Mouse (Mus musculus): ENCODE results near the gene Kif6.
A peak's percentile ranks its signal among the peaks of the same experiment; 100 is the strongest.

Gene Kif6

DNA sequence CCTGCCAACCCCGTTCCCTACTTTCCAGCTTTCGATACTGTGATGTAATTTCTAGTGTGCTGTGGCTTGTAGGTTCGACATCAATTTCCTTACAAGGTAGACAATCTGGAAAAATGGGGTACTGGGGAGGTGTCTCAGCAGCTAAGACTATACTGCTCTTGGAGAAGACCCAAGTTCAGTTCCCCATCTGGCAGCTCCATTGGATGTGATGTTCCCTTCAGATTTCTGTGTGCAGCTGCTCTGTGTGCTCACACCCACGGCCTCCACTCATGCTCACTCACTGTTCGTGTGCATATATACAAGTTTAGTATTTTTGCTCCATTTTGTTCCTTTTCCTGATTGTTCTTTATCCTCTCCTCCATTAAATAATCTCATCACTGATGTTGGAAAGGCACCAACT, 51.8 kb downstream of the Kif6 start:
- no peak for DNase-seq (ENCODE audit: low read depth, low spot score)

DNA sequence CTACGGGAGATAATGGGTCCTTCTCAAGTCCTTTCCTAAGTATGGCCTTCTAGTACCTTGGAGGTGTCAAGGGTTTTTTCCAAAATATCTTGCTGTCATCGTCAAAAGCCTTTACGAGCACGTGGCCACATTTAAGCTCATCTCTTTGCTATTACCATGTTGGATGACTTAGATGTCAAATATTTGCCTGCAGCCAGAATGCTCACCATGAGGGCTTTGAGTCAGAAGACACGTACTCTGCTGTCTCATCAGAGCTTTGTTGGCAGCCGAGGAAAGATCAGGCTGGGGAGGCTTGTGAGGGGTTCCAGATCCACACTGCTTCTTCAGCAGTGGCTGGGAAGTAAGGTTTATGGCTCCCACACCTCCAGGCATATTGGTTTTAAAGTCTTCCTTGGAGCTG, 53.4 kb downstream of the Kif6 start:
- DNase-seq (ENCODE audit: low read depth, low spot score) = no peak

DNA sequence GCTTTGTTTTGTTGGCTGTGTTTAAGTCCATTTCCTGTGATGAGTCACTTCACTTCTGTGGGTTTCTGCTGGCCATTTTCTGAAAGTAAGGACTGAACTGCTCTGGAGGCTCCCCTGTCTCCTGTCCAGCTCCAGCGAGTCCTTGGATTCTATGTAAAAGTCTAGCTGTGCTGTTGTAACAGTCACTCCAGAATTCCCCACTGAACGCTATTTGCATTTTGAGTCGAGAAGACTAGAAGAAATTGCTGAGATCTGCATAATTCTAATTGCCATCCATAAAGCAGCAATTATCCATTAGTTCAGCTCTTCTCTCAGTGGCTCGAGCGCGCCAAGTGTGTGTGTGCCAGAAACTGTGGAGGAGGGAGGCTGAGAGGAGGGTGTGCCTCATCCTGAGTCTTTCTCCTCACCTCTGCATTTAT, 57.0 kb downstream of the Kif6 start:
- no peak for DNase-seq (ENCODE audit: low read depth, low spot score)

DNA sequence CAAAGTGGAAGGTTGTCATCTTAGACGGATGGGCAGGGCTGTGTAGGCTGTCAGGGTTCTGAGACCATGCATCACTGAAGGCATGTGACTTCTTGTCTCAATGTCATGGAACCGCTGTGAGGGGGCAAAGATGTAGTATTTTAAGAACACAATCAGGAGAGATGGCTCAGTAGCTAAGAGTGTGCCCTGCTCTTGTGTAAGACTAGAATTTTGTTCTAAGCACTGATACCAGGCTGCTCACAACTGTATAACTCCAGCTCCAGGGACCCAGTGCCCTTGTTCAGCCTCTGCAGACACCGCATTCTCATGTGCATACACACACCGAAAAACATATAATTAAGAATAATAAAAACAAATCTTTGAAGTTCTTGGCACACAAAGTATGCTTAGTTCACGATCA, 57.5 kb downstream of the Kif6 start:
- no peak for DNase-seq (ENCODE audit: low read depth, low spot score)

DNA sequence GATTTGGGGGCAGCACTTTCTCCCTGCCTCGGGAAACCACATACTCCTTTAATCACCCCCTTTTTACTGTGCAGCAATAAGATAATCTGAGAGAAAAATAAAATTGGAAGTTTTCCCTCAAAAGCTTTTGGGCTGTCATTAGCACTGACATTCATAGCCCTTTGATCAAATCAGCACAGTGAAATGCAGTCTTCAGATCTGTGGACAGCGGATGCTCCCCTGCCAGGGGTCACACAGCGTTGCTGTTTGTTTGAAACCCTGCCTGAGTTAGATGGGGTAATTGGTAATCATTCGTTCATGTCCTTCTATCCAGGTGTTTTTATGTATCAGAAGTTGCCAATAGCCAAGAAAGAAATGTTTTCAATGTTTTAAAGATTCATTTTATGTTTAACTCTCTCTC, 60.7 kb downstream of the Kif6 start:
- DNase-seq (ENCODE audit: low read depth, low spot score) = no peak

DNA sequence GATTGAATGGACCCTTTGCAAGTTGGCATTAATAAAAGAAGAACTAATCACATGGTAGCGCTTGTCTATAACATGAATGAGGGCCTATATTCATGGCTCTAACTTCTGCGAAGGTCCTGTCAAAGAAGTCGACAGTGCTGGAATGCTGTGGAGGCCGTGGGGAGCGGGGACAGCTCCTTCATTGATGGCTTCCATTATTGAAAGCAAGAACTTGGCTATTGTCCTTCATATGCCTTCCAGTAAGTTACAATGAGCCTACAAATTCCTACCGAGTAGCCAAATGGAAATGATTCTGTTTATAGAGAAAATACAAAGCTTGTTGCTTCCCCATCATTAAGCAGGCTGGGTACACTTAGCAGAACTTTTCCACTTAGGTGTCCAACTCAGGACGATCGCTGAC, 66.5 kb downstream of the Kif6 start:
- DNase-seq (ENCODE audit: low read depth, low spot score) = no peak

DNA sequence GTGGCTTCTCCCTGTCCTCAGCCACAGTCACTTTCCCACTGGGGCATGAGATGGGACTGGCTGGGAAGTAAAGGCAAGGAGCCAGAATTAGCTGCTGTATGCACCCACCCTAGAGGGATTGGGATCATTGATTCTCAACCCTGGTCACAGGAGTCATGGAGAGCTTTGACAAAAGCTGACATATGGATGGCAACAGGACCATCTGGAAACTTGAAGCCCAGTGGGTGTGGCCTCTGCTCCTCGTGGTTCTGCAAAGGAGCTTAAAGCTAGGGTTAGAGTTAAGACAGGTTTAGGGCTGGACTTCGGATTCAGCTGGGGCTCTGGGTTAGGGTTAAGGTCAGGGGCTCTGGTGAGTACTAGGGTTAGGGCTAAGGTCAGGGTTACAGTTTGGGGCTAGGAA, 69.2 kb downstream of the Kif6 start:
- peak; percentile 2 for DNase-seq (ENCODE audit: low read depth, low spot score)

DNA sequence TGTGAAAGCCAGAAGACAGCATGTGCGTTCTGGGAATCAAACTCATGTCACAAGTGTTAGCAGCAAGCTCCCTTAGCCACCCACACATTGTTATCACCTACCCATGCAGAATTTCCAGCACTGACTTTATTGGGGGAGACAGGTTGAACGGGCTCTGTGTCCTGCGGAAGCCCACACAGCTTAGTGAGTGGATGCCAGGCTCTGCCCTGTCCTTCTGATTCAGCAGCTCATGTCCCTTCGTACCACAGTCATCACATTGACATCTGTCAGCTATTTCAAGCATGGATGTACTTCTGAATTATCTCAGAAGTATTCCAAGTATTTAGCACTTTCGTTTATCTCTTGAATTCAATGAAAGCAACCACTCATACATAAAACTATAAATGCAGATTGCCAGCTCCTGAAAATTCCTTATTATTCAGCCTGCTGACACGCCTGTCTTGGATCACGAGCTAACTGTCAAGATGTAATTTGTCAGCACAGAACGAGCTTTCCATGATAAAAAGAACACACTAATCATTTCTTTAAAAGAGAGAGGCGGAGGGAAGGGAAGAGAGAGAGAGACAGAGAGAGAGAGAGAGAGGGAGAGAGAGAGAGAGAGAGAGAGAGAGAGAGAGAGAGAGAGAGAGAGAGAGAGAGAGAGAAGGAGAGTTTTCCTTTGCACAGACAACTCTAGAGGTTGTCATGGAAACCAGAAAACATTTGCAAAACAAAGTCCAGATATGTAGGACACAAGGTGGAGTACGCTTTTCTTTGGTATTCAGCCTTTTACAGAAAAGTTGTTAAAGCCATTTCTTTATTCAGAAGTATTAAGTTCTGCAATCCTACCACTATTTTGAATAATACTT, 75.9 kb downstream of the Kif6 start:
- DNase-seq (ENCODE audit: low read depth, low spot score) = no peak

DNA sequence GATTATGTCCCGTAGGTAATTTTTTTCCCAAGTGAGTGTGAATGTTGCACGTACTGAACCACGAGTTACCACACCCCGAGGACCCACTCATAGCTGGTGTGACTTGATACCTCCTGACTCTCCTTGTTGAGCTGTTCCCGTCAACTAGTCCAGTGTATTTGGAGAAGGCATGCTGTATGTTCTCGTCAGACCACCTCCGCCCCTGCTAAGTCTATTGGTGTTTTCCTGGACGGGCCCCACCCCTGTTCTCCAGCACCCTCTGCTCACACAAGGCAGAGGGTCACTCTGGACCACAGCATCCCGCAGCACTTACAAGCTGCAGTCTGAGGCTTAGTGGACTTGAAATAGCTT, 76.5 kb downstream of the Kif6 start:
- DNase-seq (ENCODE audit: low read depth, low spot score) = no peak

DNA sequence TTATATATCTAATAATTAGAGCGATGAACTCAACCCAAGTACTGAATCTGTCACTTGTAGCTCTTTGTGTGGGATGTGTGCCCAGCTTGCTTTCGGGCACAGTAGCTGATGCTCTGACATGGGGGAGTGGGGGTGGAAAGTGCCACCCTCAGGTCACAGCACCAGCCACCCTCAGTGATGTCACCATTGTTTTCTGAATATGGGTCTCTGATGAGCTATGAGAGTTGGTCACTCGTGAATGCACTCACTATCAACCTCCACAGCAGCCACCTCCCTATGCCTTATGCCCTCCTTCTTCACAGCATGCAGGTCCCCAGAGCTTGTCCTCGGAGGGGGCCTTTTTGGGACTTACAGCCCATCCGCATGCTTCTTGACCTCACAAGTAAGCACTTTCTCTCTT, 78.3 kb downstream of the Kif6 start:
- no peak for DNase-seq (ENCODE audit: low read depth, low spot score)

DNA sequence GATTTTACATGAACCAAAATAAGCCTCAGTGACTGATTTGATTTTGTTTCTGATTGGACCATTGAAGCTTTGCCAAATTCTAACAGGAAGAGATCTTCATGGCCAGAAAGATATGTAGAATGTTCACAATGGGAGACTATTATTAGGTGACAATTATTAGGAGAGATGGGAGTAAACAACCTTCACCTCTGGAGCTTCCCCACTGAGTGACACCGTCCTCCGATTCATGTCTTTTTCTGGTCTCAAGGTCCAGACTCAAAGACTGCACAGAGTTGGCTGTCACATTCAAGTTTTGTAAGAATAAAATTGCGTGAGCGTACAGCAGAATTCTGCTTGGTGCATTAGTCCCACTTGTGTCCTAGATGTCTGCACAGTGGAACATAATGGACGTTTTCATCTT, 82.3 kb downstream of the Kif6 start:
- no peak for DNase-seq (ENCODE audit: low read depth, low spot score)

DNA sequence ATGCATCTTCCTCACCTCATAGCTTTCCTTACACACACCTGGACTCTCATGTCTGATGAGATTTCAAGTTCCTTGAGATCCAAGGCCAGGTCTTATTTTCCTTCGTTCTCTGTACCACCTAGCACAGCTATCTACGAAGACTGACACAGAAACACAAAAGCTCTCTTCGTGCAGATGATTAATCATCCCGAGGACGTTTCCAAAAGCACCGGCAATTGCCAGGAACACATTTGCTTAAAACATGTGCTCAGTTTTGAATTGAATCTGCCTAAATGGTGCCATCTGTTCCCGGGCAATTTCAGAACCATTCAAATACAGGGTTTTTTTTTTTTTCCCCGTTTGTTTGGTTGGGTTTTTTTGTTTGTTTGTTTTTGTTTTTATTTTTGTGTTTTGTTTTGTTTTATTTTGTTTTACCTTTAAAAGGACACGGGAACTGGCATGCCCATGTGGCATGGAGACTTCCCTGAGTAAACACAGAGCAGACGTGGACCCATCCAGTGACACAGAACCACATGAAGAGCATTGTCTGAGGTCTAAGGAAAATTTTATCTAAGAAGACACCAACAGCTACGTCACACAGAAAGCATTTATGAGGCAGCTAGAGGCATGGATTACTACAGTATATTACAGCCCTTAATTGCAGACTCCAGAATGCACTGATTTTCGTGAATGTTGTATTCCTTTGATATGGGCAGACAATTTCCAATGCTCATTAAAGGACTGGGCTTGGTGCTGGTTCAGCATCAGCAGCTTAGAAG, 88.7 kb downstream of the Kif6 start:
- DNase-seq (ENCODE audit: low read depth, low spot score) = no peak

DNA sequence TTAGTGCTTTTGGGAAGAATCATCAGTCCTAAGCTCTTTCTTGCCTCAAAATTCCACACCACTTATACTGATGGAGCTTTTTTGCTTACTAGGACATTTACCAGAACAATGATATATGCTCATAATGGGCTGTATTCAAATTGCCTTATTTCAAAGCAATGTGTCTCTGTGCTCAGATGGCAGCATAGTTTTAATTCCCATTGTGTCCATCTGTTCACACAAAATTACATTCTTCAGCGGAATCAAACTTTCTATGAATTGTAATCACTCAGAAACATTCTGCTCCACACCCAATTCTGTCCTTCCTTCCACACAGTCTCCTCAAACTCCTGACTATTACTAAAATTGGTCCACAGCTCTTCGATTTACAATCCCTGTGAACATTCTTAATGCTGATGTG, 94.3 kb downstream of the Kif6 start:
- DNase-seq (ENCODE audit: low read depth, low spot score) = no peak

DNA sequence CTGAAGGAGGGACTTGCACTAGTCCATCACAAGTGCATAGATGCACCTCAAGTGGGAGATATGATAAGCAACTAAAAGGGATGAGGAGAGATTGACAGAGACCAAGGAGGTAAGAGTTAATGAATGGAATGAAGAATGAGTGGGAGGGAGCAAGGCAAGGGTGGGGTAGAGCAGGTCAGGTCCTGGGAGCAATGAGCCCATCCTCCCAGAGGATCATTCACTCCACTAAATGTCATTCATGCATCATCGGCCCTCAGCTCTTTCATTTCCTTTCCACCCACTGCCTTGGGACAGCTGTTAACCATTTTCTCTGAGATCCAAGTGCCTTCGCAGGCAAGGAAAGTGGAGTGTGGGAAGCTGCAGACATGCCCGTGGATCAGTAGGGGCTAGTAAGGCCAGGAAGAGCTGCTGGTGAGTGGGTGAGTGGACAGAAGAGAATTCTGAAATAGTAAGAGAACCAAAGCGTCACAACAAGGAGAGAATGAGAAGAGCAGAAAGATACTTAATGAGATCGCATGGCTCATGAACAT, 95.2 kb downstream of the Kif6 start:
- no peak for DNase-seq (ENCODE audit: low read depth, low spot score)

DNA sequence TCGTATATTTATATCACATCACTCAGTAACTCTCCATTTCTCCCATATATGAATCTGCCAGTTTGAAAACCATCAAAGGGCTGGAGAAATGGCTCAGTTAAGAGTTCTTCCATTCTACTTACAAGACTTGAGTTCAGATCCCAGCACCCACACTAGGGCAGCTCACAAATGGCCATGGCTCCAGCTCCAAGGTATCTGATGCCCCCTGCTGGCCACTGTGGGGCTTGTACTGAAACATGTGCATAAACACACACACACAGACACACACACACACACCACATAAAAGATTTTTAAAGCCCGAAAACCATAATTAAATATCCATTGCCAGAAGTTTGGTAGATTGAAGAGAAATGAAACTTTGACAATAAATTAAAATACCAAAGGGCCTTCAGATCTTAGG, 111.3 kb downstream of the Kif6 start:
- DNase-seq (ENCODE audit: low read depth, low spot score) = peak; percentile 9

DNA sequence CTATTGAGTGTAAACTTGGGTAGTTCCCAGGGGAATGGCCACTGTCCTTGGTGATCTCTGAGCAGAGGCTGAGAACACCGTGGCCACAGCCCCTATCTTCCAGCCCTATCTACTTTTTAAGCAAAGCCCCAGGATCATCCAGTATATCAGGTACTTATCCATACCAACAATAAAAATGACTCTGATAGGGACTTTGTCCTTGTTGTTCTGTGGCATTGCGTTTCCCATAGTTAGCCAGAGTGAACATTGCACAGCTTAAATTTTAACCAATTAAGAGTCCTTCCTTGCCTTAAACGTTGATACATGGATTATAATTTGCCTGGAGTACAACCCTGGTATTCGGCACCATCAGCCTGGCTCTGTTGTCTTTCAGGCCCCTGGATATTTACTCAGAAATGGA, 112.0 kb downstream of the Kif6 start:
- DNase-seq (ENCODE audit: low read depth, low spot score) = no peak

DNA sequence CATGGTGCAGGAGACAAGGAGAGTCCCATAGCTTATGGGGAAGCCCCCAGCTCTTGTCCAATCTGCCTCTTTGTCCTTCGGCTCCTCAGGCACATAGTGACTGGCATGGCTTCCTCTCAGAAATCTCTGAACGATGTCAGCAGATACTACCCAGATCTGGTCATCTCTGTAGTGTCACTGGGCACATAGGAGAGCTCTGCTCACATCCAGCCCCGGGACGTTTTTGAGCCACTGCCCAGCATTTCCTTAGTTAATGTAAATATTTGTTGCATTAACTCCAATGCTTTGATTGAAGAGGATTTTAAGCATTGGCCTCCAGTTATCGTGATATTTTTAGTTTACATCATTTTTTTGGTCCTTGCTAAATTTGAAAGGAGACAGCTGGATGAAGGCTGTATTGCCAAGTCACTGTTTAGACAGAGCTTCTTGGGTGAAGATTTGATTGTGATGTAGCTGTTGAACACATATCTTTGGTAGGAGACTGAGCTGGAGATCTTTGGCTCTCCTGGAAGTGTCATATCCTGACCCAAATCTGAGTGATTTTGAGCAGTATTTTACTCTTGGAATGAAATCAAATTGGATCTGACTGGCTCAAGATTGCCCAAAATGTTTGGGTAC, 112.6 kb downstream of the Kif6 start:
- no peak for DNase-seq (ENCODE audit: low read depth, low spot score)

DNA sequence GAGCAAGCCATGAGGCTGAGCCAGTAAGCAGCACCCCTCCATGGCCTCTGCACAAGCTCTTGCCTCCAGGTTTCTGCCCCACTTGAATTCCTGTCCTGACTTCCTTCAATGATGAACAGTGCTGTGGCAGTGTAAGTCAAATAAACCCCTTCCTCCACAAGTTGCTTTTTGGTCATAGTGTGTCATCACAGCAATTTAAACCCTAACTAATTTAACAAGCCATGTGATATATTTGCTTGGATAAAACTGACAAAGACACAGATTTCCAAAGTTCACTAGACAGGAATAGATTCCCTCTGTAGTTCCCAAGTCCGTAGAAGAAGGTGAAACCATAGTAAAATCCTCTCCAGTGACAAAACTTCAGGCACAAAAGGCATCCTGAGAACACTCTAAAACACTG, 114.9 kb downstream of the Kif6 start:
- DNase-seq (ENCODE audit: low read depth, low spot score) = no peak

DNA sequence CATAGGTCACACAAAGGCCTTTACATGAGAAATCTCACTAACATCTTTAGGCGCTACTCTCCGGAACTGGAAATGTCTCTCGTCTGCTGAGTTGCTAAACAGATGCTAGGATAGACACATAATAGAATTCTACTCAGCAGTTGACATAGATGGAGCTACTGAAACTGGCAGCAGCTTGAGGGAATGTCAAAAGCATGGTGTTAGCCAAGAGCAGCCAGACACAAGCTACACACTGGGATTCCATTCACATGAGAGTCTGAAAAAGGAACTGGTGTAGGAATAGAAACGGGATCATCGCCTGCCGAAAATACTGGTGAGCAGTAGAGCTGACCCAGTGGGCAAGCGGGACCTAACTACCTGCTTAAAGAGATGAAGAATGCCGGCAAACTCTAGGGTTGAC, 117.8 kb downstream of the Kif6 start:
- no peak for DNase-seq (ENCODE audit: low read depth, low spot score)

DNA sequence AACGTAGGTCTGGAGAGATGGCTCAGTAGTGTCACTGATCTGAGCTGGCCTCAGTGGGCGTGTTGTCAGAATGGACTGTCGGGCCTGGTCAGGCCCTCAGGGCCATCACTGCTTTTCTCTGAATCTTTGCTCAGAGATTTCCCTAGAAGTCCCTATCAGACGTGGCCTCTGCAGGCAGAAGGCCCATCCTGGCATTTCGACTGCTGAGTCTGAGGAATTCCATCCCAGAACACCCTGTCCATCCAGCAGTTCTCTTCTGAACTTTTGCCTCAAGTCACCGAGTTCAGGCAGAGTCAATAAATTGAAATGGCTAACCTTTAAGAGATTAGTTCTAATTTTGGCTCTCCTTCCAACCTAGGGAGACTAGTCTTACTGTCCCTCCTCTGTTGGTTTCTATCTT, 119.1 kb downstream of the Kif6 start:
- DNase-seq (ENCODE audit: low read depth, low spot score) = no peak

DNA sequence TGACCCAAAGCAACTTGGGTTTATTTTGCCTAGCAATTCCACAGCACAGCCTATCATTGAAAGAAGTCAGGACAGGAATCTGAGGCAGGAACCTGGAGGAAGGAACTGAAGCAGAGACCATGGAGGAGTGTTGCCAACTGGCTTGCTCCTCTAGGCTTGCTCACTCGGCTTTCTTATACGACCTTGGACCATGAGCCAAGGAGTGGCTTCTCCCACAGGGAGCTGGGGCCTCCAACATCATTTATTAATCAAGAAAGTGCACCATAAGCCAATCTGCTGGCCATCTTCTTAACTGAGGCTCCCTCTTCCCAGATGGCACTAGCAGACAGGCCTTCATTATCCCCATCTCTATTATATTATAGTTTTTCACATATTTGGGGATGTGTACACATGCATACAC, 119.8 kb downstream of the Kif6 start:
- no peak for DNase-seq (ENCODE audit: low read depth, low spot score)

DNA sequence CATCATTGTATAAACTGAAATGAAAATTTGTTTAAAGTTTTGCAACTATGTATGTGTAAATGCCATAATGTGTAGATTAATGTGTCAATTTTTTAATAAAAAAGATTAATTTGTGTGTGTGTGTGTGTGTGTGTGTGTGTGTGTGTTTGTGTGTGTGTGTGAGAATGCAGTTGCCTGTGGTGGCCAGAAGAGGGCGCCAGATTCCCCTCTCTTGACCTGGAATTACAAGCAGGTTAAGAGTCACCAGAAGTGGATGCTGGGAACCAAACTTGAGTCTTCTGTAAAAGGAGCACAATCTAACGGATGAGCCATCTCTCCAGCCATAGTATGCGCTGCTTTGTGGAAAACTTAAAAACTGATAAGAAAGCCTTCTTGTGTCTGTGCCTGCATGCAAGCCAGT, 121.4 kb downstream of the Kif6 start:
- DNase-seq (ENCODE audit: low read depth, low spot score) = peak; percentile 22

Data from ES-CJ7 (cell line).